Mouse (Mus musculus): ENCODE measurements around the gene Oas1a. TPM values are rescaled to one million over a fixed set of nuclear protein-coding genes. Genes with fewer than 3 reads are reported as not detected.

Gene Oas1a
- total RNA-seq, 2 experiments from 2014 or later, result 0.20 TPM; not detected in 1

- intact Hi-C loops (cut with DNase I), result no loop called here
- peak; percentile 48 for DNase-seq
These were observed 57.7 kb downstream of the Oas1a start for GRCm38 (mm10) chr5:120849601-120850136.

- intact Hi-C loops (cut with DNase I), result no loop called here
- DNase-seq, result no peak
These were observed 60.3 kb downstream of the Oas1a start, which contains the start of gene Oas1f for GRCm38 (mm10) chr5:120847067-120847466. Gene Oas1f (plus strand): TSS chr5:120847367.

Small RNA genes lying within 50 kb of the gene (microRNA-seq; reads per million reads assigned to microRNA genes)
- gene Gm22907, result not detected

Other genes starting within 250 kb of the Oas1a start
- 100 to 1,000 TPM; 122 to 124 TPM for gene Dtx1, start 195.6 kb downstream of the Oas1a start, total RNA-seq (2021)
- gene Oas2, start 157.7 kb downstream of the Oas1a start, total RNA-seq (2021), result not detected
- under 1 TPM in 1 of 2 experiments, not detected in 1; 0.18 TPM for gene Oas3, start 129.9 kb downstream of the Oas1a start, total RNA-seq (2021)
- gene Oas1e, start 112.0 kb downstream of the Oas1a start, total RNA-seq (2021), result not detected
- 1 to 10 TPM; 1.0 to 1.3 TPM for gene Oas1c, start 95.0 kb downstream of the Oas1a start, total RNA-seq (2021)
- not detected for gene Oas1f, start 60.2 kb downstream of the Oas1a start, total RNA-seq (2021)
- gene Oas1h, start 46.1 kb downstream of the Oas1a start, total RNA-seq (2021), result not detected
- not detected for gene Oas1g, start 19.9 kb downstream of the Oas1a start, total RNA-seq (2021)
- not detected for gene Oas1d, start 7.0 kb upstream of the Oas1a start, total RNA-seq (2021)
- gene Rph3a, start 102.6 kb upstream of the Oas1a start, total RNA-seq (2021), result 100 to 1,000 TPM; 104 TPM